Mouse (Mus musculus) v-Abl transformed pro-B cells (cell line): ENCODE results near the gene Slc8a2.

Experiments
- in situ Hi-C, 2 experiments: fragments of 400-800 bp; cut with MboI; formaldehyde crosslinking; loops; one replicate each; pipeline ENCODE4 v1.15.1; 2025; ENCODE audit not compliant: unreplicated experiment in 2 of 2

The Slc8a2 gene

DNA sequence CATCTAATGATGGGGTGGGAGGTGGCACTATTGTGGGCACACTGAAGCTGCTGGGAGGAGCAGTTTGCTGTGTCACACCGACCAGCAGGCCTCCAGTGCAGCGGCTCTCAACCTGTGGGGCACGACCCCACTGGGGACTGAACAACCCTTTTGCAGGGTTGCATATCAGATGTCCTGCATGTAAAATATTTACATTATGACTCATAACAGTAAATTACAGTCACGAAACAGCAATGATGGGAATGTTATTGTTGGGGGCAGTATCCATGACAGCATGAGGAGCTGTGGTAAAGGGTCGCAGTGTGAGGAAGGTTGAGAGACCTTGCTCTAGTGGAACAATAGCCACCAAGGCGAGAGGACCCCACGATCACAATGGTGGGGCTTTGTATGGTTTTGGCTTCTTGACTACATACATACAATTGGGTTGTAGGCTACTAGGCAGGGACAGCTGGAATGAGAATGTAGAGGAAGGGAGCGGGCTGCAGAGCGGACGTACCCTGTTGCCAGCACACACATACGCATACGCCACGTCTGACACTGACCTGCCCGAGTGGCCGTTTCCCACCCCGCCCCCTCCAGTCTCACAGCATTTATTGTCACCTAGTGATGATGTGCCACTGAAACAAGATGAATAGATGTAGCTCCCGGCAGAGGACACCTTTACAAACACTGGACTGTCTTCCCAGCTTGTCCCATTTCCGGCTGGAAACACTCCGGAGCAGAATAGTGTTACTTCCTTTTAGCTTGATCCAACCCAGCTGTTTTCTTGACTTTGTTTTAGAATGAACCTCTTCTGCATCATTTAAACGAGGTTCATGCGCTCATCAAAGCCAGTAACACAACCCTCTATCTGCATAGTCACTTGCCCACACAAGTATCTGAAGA, 79.4 kb downstream of the Slc8a2 start:
- in situ Hi-C loops: no loop called here
